Mouse (Mus musculus) embryo, embryonic 9.5 days (tissue): ENCODE measurements at regions not wholly inside any gene's neighbourhood (a gene's known extent, or its start where the extent isn't known, plus 50 kb on each side); places are given as distances from the start of the nearest gene placed in this dataset.
"Not testable (repeated sequence)": the region's sequence is repeated elsewhere in the genome, so short reads cannot be mapped to it uniquely, and the experiment has no call there.

Experiments used
- DNase-seq: peaks from one replicate; pipeline ENCODE4 v3.0.0-alpha.2; 2017; ENCODE audit errors: extremely low spot score

DNA sequence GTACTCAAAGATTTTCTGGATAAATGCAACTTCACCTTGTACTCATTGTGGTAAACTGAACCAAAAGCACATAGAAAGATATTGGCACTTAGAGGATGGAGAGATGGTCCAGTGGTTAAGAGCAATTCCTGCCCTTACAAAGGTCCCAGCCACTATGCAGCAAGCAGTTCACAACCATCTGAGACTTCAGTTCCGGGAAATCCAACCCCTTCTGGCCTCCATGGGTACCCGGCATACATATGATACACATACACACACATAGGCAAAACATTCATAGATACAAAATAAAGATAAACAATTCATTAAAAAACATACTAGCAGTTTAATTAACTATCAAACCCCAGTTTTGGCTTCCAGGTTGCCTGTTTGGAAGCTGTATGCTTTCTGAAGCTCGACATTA is 189.5 kb upstream of the Tmem45b start:
- no peak for DNase-seq

DNA sequence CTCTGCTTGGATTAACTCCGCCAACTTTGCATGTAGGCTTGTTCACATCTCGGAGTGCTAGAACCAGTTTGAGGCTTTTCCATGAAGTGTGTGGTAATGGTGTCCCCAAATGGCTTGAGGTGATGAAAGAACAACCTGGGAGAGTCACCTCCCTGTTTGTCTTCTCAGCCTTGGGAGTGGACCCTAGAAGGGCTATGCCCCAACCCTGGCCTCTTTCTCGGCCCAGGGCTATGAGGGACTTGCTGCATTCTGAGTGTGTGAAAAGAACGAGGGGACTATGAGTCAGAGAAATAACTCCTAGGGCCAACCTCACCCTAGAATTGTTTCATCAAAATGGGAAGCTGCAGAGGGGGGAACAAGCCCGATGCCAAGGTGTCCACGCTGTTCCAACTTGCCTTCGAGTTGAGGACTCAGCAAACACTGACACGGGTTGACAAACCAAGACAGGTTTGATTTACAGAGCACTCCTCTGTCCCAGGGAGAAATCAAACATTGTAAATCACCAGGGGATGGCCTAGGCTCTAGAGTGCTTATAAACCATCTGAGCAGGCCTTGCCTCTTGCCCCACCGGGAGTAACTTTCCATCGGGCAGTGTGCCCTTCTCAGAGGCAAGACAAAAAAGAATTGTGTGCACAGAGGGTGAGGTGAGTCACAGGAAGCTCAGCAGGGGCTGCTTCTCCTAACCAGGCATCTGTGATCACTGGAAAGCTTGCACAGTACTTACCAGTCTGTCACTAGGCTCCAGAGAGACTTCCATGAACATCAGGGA is 186.3 kb upstream of the Tmem45b start:
- DNase-seq: no peak

DNA sequence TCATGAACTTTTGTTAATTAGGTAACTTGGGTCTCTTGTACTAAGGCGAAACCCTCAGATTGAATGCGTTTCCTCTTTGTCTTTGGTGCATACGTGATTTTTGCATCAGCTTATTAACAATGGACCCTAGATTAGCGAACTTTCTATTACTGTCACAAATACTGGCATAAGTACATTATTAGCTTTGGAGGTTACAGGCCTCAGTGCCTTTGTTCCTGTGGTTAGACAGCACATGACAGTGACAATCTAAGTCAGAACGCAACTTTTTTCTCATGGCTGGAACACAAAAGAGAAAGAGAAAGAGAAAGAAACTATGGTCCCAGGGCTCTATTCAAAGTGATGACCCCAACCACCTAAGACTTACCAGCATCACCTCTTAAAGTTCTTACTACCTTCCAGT is 184.8 kb upstream of the Tmem45b start:
- no peak for DNase-seq

DNA sequence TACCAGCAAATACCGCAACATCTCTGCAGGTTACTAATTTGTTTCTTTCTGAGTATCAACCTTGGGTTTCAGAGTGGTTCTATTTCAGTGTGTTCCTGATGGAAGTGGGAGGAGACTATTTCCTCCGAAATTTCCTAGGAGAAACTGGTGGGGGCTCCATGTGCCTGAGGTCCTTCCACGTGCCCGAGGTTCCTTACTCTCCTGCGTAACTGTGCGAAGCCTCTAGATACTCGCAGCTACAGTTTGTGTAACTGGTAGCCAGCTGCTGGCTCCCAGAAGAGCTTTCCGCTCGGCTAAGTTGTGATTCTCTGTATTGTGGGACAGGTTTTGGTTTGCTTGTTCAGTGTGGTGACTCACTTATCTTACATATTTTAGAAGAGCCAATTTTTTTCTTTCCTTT is 184.3 kb upstream of the Tmem45b start:
- no peak for DNase-seq

DNA sequence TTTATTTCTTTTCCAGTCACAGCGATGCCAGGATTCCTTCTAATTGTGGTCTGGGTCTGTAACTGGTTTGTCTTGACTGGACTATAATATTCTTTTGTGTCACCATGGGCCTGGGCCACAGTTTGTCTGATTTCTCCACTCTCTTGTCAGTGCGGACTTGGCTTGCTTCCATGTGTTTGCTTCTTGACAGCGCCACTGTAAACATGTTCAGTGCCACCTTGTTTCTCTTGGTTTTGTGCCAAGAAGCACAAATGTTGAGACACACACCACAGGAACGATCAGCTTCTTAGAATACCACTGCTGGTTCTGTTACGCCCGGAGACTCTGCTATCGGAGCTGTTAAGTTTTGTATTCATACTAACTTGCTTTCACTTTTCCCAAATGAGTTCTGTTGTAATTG is 180.9 kb upstream of the Tmem45b start:
- DNase-seq: no peak

DNA sequence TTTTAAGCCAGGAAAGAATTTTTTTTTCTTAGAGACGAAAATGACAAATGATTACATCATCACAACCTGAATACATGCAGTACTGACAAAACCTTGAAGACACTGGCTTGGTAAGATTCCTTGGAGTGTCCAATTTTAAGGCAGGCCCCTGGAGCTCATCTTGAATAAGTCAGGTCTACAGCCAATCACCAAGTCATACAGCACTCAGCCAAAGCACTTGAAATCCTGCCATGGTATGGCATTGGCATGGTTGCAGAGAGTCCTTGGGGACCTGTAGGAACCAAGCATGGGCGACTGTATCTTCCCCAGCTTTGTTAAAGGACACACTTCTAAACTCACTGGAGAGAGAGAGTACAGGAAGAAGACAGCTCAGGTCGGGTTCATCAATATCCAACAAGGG is 179.8 kb upstream of the Tmem45b start:
- no peak for DNase-seq

DNA sequence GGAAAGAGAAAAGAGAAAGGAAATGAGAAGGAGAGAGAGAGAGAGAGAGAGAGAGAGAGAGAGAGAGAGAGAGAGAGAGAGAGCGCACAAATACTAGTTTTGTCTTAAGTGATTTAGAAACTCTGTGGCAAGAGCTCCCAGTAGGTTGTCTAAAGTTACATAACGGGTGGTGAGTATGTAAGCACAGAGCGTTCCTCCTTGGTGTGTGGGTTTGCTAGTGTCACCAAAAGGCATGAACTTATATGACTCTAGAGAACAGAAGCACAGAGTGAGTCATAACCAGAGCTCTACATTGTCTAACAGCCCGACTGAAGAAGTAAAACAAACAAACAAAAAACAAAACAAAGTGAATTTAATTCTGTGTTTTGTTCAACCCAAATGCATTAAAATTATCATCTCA is 177.9 kb upstream of the Tmem45b start:
- no peak for DNase-seq

DNA sequence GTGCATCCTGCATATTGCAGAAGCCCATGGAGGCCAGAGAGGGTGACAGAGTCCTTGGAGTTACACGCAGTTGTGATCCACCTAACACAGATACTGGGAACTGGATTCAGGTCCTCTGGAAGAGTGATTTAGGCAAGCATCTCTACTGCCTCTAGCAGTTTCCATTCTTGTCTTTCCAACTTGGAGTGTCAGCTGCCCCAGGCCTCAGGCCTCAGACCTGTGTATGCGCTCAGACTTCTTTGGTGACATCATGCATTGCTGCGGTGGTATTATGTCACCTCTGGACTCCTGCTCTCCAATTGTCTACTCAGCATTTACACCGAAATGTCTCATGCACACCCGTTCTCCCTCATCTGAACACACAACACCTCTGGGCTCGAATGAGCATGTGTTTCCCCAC is 164.0 kb upstream of the Tmem45b start:
- DNase-seq: no peak

DNA sequence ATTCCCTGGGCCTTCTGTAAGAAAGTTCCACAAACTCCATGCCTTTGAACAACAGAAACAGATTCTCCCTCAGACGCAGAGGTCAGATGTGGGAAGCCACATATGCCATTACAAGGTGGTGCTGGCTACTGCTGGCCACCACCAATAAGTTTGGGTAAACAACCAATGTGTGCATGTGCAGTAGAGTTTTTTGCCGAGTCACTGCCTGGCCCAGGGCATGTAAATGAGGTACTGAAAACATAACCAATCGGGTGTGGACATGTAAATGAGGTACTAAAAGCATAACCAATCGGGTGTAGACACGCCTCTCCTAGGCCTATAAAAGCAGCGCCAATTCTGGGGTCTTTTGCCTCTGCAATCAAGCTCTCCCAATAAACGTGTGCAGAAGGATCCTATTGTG is 157.3 kb upstream of the Tmem45b start:
- DNase-seq: not testable (repeated sequence)

DNA sequence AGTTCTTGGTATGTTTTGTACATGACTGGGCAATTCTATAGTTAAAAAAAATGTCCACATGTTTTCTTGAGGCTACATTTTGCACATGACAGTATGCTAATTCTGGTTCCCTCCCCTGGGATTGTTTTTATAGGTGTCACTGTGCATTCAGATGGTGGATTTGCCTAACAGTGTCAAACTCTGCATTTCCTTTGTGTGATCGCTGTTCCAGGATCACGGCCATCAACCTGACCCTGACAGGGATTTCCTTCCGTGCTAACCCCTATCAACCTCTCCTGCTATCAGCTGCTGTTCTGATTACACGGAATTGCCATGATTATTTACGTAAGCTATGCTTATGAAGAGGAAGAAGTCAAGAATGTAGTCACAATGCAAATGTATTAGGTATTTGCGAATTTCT is 155.1 kb upstream of the Tmem45b start:
- no peak for DNase-seq

- peak; percentile 5 for DNase-seq
These were observed 150.1 kb upstream of the Tmem45b start for GRCm38 (mm10) chr9:31614250-31614945.

- DNase-seq: no peak
These were observed 146.9 kb upstream of the Tmem45b start for GRCm38 (mm10) chr9:31611036-31611695.

- DNase-seq: no peak
These were observed 146.4 kb upstream of the Tmem45b start for GRCm38 (mm10) chr9:31610631-31611030.

GRCm38 (mm10) chr9:31610212-31610611 is 145.9 kb upstream of the Tmem45b start:
- peak; percentile 36 for DNase-seq

DNA sequence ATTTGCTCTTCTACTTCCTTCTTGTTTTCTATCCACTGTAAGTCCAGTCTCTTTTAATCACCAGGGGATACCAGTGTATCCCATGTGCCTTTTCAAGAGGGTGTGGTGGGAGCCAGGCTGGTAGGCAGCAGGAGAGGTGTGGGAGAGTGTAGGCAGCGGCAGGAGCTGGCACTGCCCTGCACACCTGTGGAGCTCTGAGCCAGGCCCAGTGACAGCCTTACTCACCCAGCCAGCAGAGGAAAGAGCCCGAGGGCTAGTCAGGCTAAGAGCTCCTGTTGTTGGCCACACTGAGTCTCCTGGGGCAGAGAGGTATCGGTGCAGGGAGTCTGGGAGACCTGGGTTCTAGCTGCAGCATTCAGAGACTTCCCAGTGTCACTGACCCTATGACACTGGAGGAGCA is 145.5 kb upstream of the Tmem45b start:
- DNase-seq: no peak

- DNase-seq: no peak
These were observed 144.0 kb upstream of the Tmem45b start for GRCm38 (mm10) chr9:31608084-31608870.

DNA sequence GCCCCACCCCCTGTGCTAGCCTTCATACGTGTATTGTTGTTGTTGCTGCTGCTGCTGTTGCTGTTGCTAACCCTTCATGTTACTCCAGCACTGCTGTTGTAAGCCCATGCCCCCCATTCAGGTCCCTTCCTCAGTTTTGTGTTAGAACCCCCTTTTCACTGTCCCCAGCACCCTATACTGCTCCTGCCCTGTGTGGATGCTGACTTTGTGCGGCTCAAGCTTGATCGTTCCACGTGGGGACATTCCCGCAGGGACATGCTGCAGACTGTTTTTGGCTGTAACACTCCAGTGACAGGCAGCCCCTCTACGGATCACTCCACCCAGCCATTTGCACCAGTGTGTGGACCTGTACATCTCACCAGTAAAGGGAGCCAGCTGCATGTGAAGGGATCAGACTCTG is 142.7 kb upstream of the Tmem45b start:
- no peak for DNase-seq

DNA sequence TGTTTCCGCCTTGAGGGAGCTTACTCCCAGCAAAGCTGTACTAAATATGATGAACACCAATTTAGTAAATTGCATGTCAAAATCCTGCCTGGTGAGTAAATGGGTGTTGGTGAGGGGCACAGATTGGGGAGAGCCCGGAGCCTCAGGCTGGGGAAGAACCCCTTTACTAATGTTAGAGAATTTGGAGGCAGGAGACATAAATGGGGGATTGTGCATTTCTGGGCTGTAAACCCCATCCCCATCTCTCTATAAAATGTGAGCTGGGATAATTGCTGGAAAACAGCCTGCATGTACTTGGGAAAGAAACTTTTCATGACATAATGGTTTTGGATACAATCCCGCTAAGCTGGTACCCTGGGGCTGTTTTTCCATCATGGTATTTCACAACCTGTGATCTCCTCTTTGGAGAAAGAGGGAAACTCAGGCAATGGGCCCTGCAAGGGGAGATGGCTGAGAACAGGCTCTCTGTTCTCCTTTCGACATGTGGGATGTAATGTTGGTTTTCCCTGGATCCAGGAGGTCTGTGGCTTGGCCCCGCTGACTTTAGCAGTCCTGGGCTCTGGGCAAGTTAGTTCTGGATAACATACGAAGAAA is 140.3 kb upstream of the Tmem45b start:
- DNase-seq: no peak

DNA sequence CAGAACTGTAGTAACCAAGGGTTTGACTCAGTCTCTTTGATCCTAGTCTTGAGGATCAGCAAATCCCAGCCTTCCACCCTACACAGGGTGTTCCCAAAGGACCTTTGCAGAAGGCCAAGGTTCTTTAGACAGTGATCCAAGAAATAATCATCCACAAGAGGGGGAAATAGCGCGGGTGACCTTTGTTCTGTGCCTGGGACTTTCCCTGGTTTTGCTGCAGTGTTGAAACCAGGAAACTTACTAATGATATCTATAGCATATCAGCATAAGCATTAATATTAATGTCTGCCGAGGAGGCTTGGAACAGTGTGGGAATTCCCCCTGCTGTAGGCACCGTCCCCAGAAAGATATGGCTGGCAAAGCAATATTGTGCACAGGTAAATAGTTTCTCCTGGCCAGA is 138.4 kb upstream of the Tmem45b start:
- DNase-seq: no peak

DNA sequence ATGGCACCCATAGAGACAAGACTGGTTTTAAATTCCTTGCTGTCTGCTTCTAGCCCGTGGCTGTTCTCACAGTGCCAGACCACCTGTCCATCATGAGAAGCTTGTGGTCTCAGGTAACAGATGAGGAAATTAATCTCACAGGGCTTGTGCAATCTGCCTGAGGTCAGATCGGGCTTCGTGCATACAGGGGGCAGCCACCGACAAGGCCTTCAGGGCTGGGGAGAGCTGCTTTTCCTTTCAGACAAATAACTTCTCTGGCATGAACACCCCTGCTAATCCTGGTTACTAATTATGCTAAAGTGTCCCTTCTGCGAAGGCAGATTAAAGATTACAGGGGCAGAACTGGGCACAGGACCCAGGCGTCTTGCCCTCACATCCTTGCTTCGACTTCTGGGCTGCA is 130.8 kb upstream of the Tmem45b start:
- no peak for DNase-seq

GRCm38 (mm10) chr9:31587671-31588070 is 123.4 kb upstream of the Tmem45b start:
- no peak for DNase-seq

DNA sequence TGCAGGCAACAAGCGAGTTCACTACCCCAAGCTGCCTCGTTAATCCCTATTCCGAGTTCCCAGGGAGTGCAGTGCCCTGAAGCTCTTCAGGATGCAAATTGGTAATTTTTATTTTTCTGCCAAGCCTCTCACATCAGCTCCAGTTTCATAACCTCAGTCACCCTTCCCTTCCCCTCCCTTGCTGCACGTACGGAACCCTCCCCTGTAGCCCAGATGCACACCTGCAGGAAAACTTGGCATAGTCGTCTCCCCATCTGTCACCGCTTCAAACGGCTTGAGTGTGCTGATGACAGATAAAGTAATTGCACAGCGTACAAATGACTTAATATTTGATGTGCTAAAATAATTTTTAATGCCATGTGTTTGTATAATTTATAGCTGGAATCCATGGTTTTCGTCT is 119.7 kb upstream of the Tmem45b start:
- DNase-seq: no peak
